Mouse (Mus musculus): ENCODE measurements around the gene Shc4. TPM values are rescaled to one million over a fixed set of nuclear protein-coding genes. Genes with fewer than 3 reads are reported as not detected.

Shc4 gene
- total and polyA plus RNA-seq, 3 experiments: 0.21 to 1.1 (median 0.37) TPM

DNA sequence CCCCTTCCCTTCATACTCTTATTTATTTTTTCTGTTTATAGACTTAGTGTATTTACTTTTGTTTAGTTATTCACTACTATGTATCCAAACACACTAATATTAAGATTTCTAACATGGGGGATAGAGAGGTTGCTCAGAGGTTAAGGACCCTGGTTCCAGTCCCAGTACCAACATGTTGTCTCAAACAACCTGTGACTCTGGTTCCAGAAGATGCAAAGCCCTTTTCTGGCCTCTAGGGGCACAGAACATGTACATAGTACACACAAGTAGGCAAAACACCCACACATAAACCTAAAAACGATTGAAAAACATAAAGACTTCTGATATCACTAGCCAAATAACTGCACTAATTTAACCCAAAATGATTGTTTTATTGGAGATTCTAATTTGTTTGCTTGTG lies 53.1 kb downstream of the Shc4 start:
- TF ChIP-seq CTCF (conservative IDR thresholded peaks at IDR 0.05 in 1 of 2, IDR thresholded peaks at IDR 0.05 in 1 of 2; ENCODE audit: low read depth in 2 of 2, low read length in 2 of 2): peak; percentile 19 to 46; a peak in 3 of 4 replicates
- no peak for TF ChIP-seq TCF12 (IDR thresholded peaks at IDR 0.05; ENCODE audit: low read depth, low read length)
- no peak for DNase-seq (ENCODE audit: extremely low read depth)
- no peaks in the 10 kb centered on the region for H3K36me3 ChIP-seq (replicated peaks in 1 of 2; ENCODE audit: control insufficient read depth in 1 of 2, insufficient read depth in 1 of 2, low read length in 1 of 2)
- H3K27ac ChIP-seq (ENCODE audit: insufficient read depth, low read depth): no peak overlapping the region
- peaks cover 3% of the 10 kb centered on the region for H3K9me3 ChIP-seq (replicated peaks; ENCODE audit: low read length)
- H3K4me1 ChIP-seq (ENCODE audit: control insufficient read depth in 1 of 2, insufficient read depth in 2 of 2): peaks cover 5 to 26% of the 10 kb centered on the region in 2 experiments; a peak in 3 of 4 replicates
- no peaks in the 10 kb centered on the region for H3K27me3 ChIP-seq (replicated peaks)
- no peak overlapping the region for H3K4me3 ChIP-seq (replicated peaks in 1 of 3; ENCODE audit: low read depth in 2 of 3, low read length in 2 of 3, poor library complexity in 1 of 3)
- dilution Hi-C loops (cut with MboI; ENCODE audit: extremely low pct_ligation_motif_present, extremely low pct_unique_long_range_greater_than_20kb, low sequenced_read_pairs) (no loop called here), in situ Hi-C loops (cut with MboI; ENCODE audit: low pct_ligation_motif_present, low pct_unique_long_range_greater_than_20kb, low sequenced_read_pairs) (loop anchor here (25.0 kb wide), 1 partner anchor 366 kb away; the partner anchor contains the start of gene Fgf7)
- H3K79me2 ChIP-seq (replicated peaks; ENCODE audit: control insufficient read depth, extremely low read depth, insufficient read depth, poor library complexity, severe bottlenecking): no peaks in the 10 kb centered on the region; the same call in 1 of the 2 replicates
- H3K4me2 ChIP-seq (ENCODE audit: insufficient read depth, low read depth, poor library complexity, severe bottlenecking): no peak overlapping the region
- H3K9ac ChIP-seq (ENCODE audit: insufficient read depth, low read depth): no peak overlapping the region

GRCm38 (mm10) chr2:125667721-125668120 lies 56.2 kb downstream of the Shc4 start:
- Histone ChIP-seq H3K4me2 (ENCODE audit: insufficient read depth, low read depth, poor library complexity, severe bottlenecking) (peak overlapping the region; percentile 82), H3K4me1 (ENCODE audit: control insufficient read depth in 1 of 2, insufficient read depth in 2 of 2) (peaks cover 11 to 35% of the 10 kb centered on the region in 2 experiments; a peak in 3 of 4 replicates)

GRCm38 (mm10) chr2:125667184-125667583 lies 56.8 kb downstream of the Shc4 start:
- H3K79me2 ChIP-seq (replicated peaks; ENCODE audit: control insufficient read depth, extremely low read depth, insufficient read depth, poor library complexity, severe bottlenecking): no peaks in the 10 kb centered on the region; the same call in 1 of the 2 replicates
- H3K4me3 ChIP-seq (replicated peaks in 1 of 3; ENCODE audit: low read depth in 2 of 3, low read length in 2 of 3, poor library complexity in 1 of 3): no peak overlapping the region
- H3K4me1 ChIP-seq (ENCODE audit: control insufficient read depth in 1 of 2, insufficient read depth in 2 of 2): peaks cover 11 to 35% of the 10 kb centered on the region in 2 experiments; a peak in 3 of 4 replicates
- no peaks in the 10 kb centered on the region for H3K27me3 ChIP-seq (replicated peaks)
- H3K27ac ChIP-seq (ENCODE audit: insufficient read depth, low read depth): no peak overlapping the region
- peak overlapping the region; percentile 82 for H3K4me2 ChIP-seq (ENCODE audit: insufficient read depth, low read depth, poor library complexity, severe bottlenecking)
- in situ Hi-C loops (cut with MboI; ENCODE audit: low pct_ligation_motif_present, low pct_unique_long_range_greater_than_20kb, low sequenced_read_pairs): loop anchor here (25.0 kb wide), 1 partner anchor 370 kb away; the partner anchor contains the start of gene Fgf7
- DNase-seq (ENCODE audit: extremely low read depth): peak; percentile 78
- peak overlapping the region; percentile 45 for H3K9ac ChIP-seq (ENCODE audit: insufficient read depth, low read depth)
- peaks cover 2% of the 10 kb centered on the region for H3K9me3 ChIP-seq (replicated peaks; ENCODE audit: low read length)
- H3K36me3 ChIP-seq (replicated peaks in 1 of 2; ENCODE audit: control insufficient read depth in 1 of 2, insufficient read depth in 1 of 2, low read length in 1 of 2): no peaks in the 10 kb centered on the region
- dilution Hi-C loops (cut with MboI; ENCODE audit: extremely low pct_ligation_motif_present, extremely low pct_unique_long_range_greater_than_20kb, low sequenced_read_pairs): no loop called here
- TF ChIP-seq MAX (IDR thresholded peaks at IDR 0.05; ENCODE audit: low read length) (no peak), ZC3H11A (IDR thresholded peaks at IDR 0.05; ENCODE audit: low read depth, low read length) (no peak), ZNF384 (IDR thresholded peaks at IDR 0.05; ENCODE audit: low read depth, low read length) (no peak), MAFK (IDR thresholded peaks at IDR 0.05; ENCODE audit: insufficient replicate concordance, low read length) (peak; percentile 68; the same call in 1 of the 2 replicates), JUND (conservative IDR thresholded peaks at IDR 0.05; ENCODE audit: low read depth, low read length) (no peak), MXI1 (IDR thresholded peaks at IDR 0.05; ENCODE audit: low read depth, low read length) (no peak), ZKSCAN1 (IDR thresholded peaks at IDR 0.05; ENCODE audit: borderline replicate concordance, low read depth, low read length) (no peak), MYC (IDR thresholded peaks at IDR 0.05; ENCODE audit: low read depth, low read length) (no peak), UBTF (IDR thresholded peaks at IDR 0.05; ENCODE audit: low read depth, low read length) (no peak), TBP (conservative IDR thresholded peaks at IDR 0.05; ENCODE audit: low read depth, low read length) (no peak), MAZ (IDR thresholded peaks at IDR 0.05; ENCODE audit: low read depth, low read length) (no peak), KAT2A (IDR thresholded peaks at IDR 0.05; ENCODE audit: insufficient replicate concordance, low read length) (no peak), CHD1 (IDR thresholded peaks at IDR 0.05; ENCODE audit: low read depth, low read length) (no peak), TCF12 (IDR thresholded peaks at IDR 0.05; ENCODE audit: low read depth, low read length) (no peak), ELF1 (IDR thresholded peaks at IDR 0.05; ENCODE audit: low read depth, low read length) (0 out of 2 replicates have a peak, but pooled peaks have one; percentile 44), E2F4 (IDR thresholded peaks at IDR 0.05; ENCODE audit: insufficient replicate concordance, low read depth, low read length) (no peak), USF2 (conservative IDR thresholded peaks at IDR 0.05; ENCODE audit: low read depth, low read length) (no peak), RAD21 (IDR thresholded peaks at IDR 0.05; ENCODE audit: low read depth, low read length) (no peak; the same call in 1 of the 2 replicates), MEF2A (IDR thresholded peaks at IDR 0.05; ENCODE audit: borderline replicate concordance, low read depth, low read length) (peak; percentile 80; the same call in 1 of the 2 replicates), EP300 (IDR thresholded peaks at IDR 0.05; ENCODE audit: low read length) (peak; percentile 18; the same call in 1 of the 2 replicates), IRF4 (IDR thresholded peaks at IDR 0.05; ENCODE audit: low read depth, low read length) (no peak), POLR2AphosphoS2 (IDR thresholded peaks at IDR 0.05; ENCODE audit: low read depth, low read length) (no peak)

More at GRCm38 (mm10) chr2:125667721-125668120, 56.2 kb downstream of the Shc4 start:
- in situ Hi-C loops (cut with MboI; ENCODE audit: low pct_ligation_motif_present, low pct_unique_long_range_greater_than_20kb, low sequenced_read_pairs): loop anchor here (25.0 kb wide), 1 partner anchor 370 kb away; the partner anchor contains the start of gene Fgf7
- dilution Hi-C loops (cut with MboI; ENCODE audit: extremely low pct_ligation_motif_present, extremely low pct_unique_long_range_greater_than_20kb, low sequenced_read_pairs): no loop called here
- Histone ChIP-seq H3K79me2 (replicated peaks; ENCODE audit: control insufficient read depth, extremely low read depth, insufficient read depth, poor library complexity, severe bottlenecking) (no peaks in the 10 kb centered on the region; the same call in 1 of the 2 replicates), H3K9ac (ENCODE audit: insufficient read depth, low read depth) (peak overlapping the region; percentile 45), H3K36me3 (replicated peaks in 1 of 2; ENCODE audit: control insufficient read depth in 1 of 2, insufficient read depth in 1 of 2, low read length in 1 of 2) (no peaks in the 10 kb centered on the region), H3K9me3 (replicated peaks; ENCODE audit: low read length) (peaks cover 3% of the 10 kb centered on the region), H3K27me3 (replicated peaks) (no peaks in the 10 kb centered on the region), H3K27ac (ENCODE audit: insufficient read depth, low read depth) (0 out of 2 replicates have a peak overlapping the region, but pooled peaks have one; percentile 11), H3K4me3 (replicated peaks in 1 of 3; ENCODE audit: low read depth in 2 of 3, low read length in 2 of 3, poor library complexity in 1 of 3) (no peak overlapping the region)
- no peak for DNase-seq (ENCODE audit: extremely low read depth)
- TF ChIP-seq ZKSCAN1 (IDR thresholded peaks at IDR 0.05; ENCODE audit: borderline replicate concordance, low read depth, low read length) (no peak), CHD2 (IDR thresholded peaks at IDR 0.05; ENCODE audit: low read length) (no peak), MAX (IDR thresholded peaks at IDR 0.05; ENCODE audit: low read length) (0 out of 2 replicates have a peak, but pooled peaks have one; percentile 5)

All from CH12.LX (cell line).